Mouse (Mus musculus): ENCODE results near the gene Kdm6a. TPM values are rescaled to one million over a fixed set of nuclear protein-coding genes. Genes with fewer than 3 reads are reported as not detected.

Kdm6a gene
- polyA plus RNA-seq, 1 experiment from 2014 or later: 18.2 TPM

Other genes starting within 250 kb of the Kdm6a start
- not detected in 2 replicates for gene Dusp21, start 16.7 kb upstream of the Kdm6a start, polyA plus RNA-seq (2015; fragmentation: Nextera tagmentation; extraction: Ambion mirVana)